Mouse (Mus musculus): ENCODE results near the gene Chrm3. TPM values are rescaled to one million over a fixed set of nuclear protein-coding genes. Genes with fewer than 3 reads are reported as not detected.
A peak's percentile ranks its signal among the peaks of the same experiment; 100 is the strongest.

The Chrm3 gene
- total RNA-seq, 2 experiments from 2014 or later, result 46.1 to 47.5 TPM

- no peak for DNase-seq (ENCODE audit: low spot score in 2 of 2)
- intact Hi-C loops (cut with DNase I), result no loop called here
Measured at GRCm38 (mm10) chr13:10109542-10109941, 251.1 kb downstream of the Chrm3 start.

GRCm38 (mm10) chr13:10107331-10107730, 253.3 kb downstream of the Chrm3 start:
- intact Hi-C loops (cut with DNase I), result no loop called here
- DNase-seq (ENCODE audit: low spot score in 2 of 2), result no peak

- DNase-seq (ENCODE audit: low spot score in 2 of 2), result no peak
- intact Hi-C loops (cut with DNase I), result no loop called here
Measured at GRCm38 (mm10) chr13:10090778-10091177, 269.9 kb downstream of the Chrm3 start.

GRCm38 (mm10) chr13:10086336-10086735, 274.3 kb downstream of the Chrm3 start:
- intact Hi-C loops (cut with DNase I), result no loop called here
- DNase-seq (ENCODE audit: low spot score in 2 of 2), result peak; percentile 30 to 67

- intact Hi-C loops (cut with DNase I), result no loop called here
Measured at GRCm38 (mm10) chr13:10081896-10082426, 278.7 kb downstream of the Chrm3 start.

GRCm38 (mm10) chr13:10071165-10071564, 289.5 kb downstream of the Chrm3 start:
- intact Hi-C loops (cut with DNase I), result loop anchor here (10.0 kb wide), 1 partner anchor 284 kb away; no protein-coding TSS in a partner anchor
- peak; percentile 45 to 52 for DNase-seq (ENCODE audit: low spot score in 2 of 2)

More at GRCm38 (mm10) chr13:10081896-10082426, 278.7 kb downstream of the Chrm3 start:
- DNase-seq (ENCODE audit: low spot score in 2 of 2), result no peak

- no peak for DNase-seq (ENCODE audit: low spot score in 2 of 2)
- intact Hi-C loops (cut with DNase I), result no loop called here
Measured at GRCm38 (mm10) chr13:10068927-10069580, 291.6 kb downstream of the Chrm3 start.

GRCm38 (mm10) chr13:10066829-10067618, 293.6 kb downstream of the Chrm3 start:
- no peak for DNase-seq (ENCODE audit: low spot score in 2 of 2)
- intact Hi-C loops (cut with DNase I), result no loop called here

GRCm38 (mm10) chr13:10065776-10066175, 294.9 kb downstream of the Chrm3 start:
- intact Hi-C loops (cut with DNase I), result no loop called here
- no peak for DNase-seq (ENCODE audit: low spot score in 2 of 2)

GRCm38 (mm10) chr13:10062681-10063080, 298.0 kb downstream of the Chrm3 start:
- DNase-seq (ENCODE audit: low spot score in 2 of 2), result no peak
- intact Hi-C loops (cut with DNase I), result no loop called here

- intact Hi-C loops (cut with DNase I), result no loop called here
- DNase-seq (ENCODE audit: low spot score in 2 of 2), result no peak
Measured at GRCm38 (mm10) chr13:10058993-10059392, 301.7 kb downstream of the Chrm3 start.

GRCm38 (mm10) chr13:10057644-10058198, 302.9 kb downstream of the Chrm3 start:
- intact Hi-C loops (cut with DNase I), result no loop called here

GRCm38 (mm10) chr13:10054086-10054485, 306.6 kb downstream of the Chrm3 start:
- intact Hi-C loops (cut with DNase I), result no loop called here

More at GRCm38 (mm10) chr13:10057644-10058198, 302.9 kb downstream of the Chrm3 start:
- DNase-seq (ENCODE audit: low spot score in 2 of 2), result no peak

GRCm38 (mm10) chr13:10053301-10053889, 307.3 kb downstream of the Chrm3 start:
- intact Hi-C loops (cut with DNase I), result no loop called here
- DNase-seq (ENCODE audit: low spot score in 2 of 2), result peak in 1 of 2 experiments; percentile 38

More at GRCm38 (mm10) chr13:10054086-10054485, 306.6 kb downstream of the Chrm3 start:
- DNase-seq (ENCODE audit: low spot score in 2 of 2), result no peak

GRCm38 (mm10) chr13:10045651-10046350, 314.8 kb downstream of the Chrm3 start:
- intact Hi-C loops (cut with DNase I), result no loop called here
- no peak for DNase-seq (ENCODE audit: low spot score in 2 of 2)

GRCm38 (mm10) chr13:10044084-10044483, 316.6 kb downstream of the Chrm3 start:
- intact Hi-C loops (cut with DNase I), result no loop called here
- no peak for DNase-seq (ENCODE audit: low spot score in 2 of 2)

- DNase-seq (ENCODE audit: low spot score in 2 of 2), result no peak
- intact Hi-C loops (cut with DNase I), result no loop called here
Measured at GRCm38 (mm10) chr13:10033570-10034399, 326.9 kb downstream of the Chrm3 start.

GRCm38 (mm10) chr13:10031547-10031946, 329.1 kb downstream of the Chrm3 start:
- intact Hi-C loops (cut with DNase I), result no loop called here
- no peak for DNase-seq (ENCODE audit: low spot score in 2 of 2)
